ENCODE assay signal across 17 mouse cellular contexts in genomic region chr9:101641524-101641923, GRCm38 (mm10).
"Had no signal": no experiment of that assay in that cellular context is flagged by ENCODE, and none has a peak within 500 bp of the region (broad histone marks: within the 10 kb centered on the region; RNA-seq: fewer than 3 reads in every experiment).

No protein-coding gene starts in this region.

- H3K4me1 ChIP-seq: limb, embryonic 10.5 days; liver, embryonic 15.5 days; megakaryocyte, embryonic 14.5 days; midbrain, embryonic 15.5 days; neural tube, embryonic 12.5 days had no signal

- H3K27ac ChIP-seq: limb, embryonic 10.5 days; liver, embryonic 15.5 days; macrophage; midbrain, embryonic 15.5 days; neural tube, embryonic 12.5 days had no signal

- ATAC-seq: hindbrain, embryonic 16.5 days; inflammation-experienced regulatory T-cells, adult 6 months; midbrain, embryonic 15.5 days had no signal

- H3K9me3 ChIP-seq: limb, embryonic 10.5 days; liver, embryonic 15.5 days; midbrain, embryonic 15.5 days; neural tube, embryonic 12.5 days had no signal

- H3K27me3 ChIP-seq: liver, embryonic 15.5 days; megakaryocyte, embryonic 14.5 days; midbrain, embryonic 15.5 days; neural tube, embryonic 12.5 days had no signal

- H3K4me2 ChIP-seq: liver, embryonic 11.5 days; liver, embryonic 15.5 days; midbrain, embryonic 11.5 days; midbrain, embryonic 15.5 days; neural tube, embryonic 12.5 days had no signal

- H3K36me3 ChIP-seq: limb, embryonic 10.5 days; liver, embryonic 15.5 days; midbrain, embryonic 15.5 days; neural tube, embryonic 12.5 days had no signal

- H3K4me3 ChIP-seq: limb, embryonic 10.5 days; liver, embryonic 15.5 days; megakaryocyte, embryonic 14.5 days; midbrain, embryonic 15.5 days; neural tube, embryonic 12.5 days had no signal

- H3K9ac ChIP-seq: liver, embryonic 15.5 days; midbrain, embryonic 15.5 days; neural tube, embryonic 12.5 days had no signal

- DNase-seq: kidney, adult 9 months; kidney, postnatal 14 days; retina, postnatal 1 day; right cerebral cortex, postnatal 4 days; spleen, adult 18-20 months; thymus, adult 18-20 months; thymus, postnatal 14 days had no signal
